Mouse (Mus musculus): ENCODE data around the gene 4921507P07Rik.

DNA sequence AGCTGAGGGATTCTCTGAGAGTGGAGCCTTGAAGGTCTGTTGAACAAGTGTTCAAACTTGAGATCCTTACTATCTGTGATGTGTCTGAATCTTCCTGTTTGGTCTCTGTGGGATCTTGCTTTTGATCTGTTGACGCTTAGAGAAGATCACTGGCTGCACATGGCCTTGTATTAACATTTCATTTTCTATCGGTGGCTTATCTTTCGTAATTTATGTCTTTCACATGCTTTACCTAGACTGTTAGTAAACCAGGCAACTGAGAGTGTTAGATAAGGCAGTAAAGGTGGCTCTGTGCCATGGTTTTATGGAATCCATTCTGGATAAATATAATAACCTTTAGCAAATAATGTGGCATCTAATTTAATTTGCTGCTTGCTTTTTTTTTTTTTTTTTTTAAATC, 6.2 kb downstream of the 4921507P07Rik start:
- TF ChIP-seq POLR2A (IDR thresholded peaks at IDR 0.05; ENCODE audit: extremely low read depth, insufficient read depth, low read length): no peak
- TF ChIP-seq CTCF (IDR thresholded peaks at IDR 0.05; ENCODE audit: extremely low read depth, insufficient read depth, low read length): no peak
